Mouse (Mus musculus) stomach, embryonic 15.5 days (tissue): Measurements from ENCODE around the gene B4galnt4. TPM values are rescaled to one million over a fixed set of nuclear protein-coding genes. Genes with fewer than 3 reads are reported as not detected.

Experiments
- ATAC-seq: fragments of 200-750 bp; cut with Nextera tagmentation; 2 replicates; pipeline ENCODE4 v1.8.0; 2017; ENCODE audit warnings: low read depth, moderate number of reproducible peaks, moderate TSS enrichment; ENCODE audit not compliant: insufficient read depth, low FRiP score
- H3K27ac ChIP-seq: fragments of 300-500 bp; sonication (generic); 2 replicates; pipeline ENCODE4 v1.5.1; 2015; ENCODE audit warnings: mild to moderate bottlenecking, inconsistent platforms
- H3K27me3 ChIP-seq: fragments of 300-500 bp; sonication (generic); replicated peaks from 2 replicates; pipeline ENCODE4 v1.6.1; 2015; ENCODE audit warnings: inconsistent platforms
- H3K36me3 ChIP-seq: fragments of 300-500 bp; sonication (generic); 2 replicates; pipeline ENCODE4 v1.6.1; 2015; ENCODE audit warnings: inconsistent platforms
- H3K4me1 ChIP-seq: fragments of 300-500 bp; sonication (generic); 2 replicates; pipeline ENCODE4 v1.6.1; 2015; ENCODE audit warnings: inconsistent platforms
- H3K4me2 ChIP-seq: fragments of 300-500 bp; sonication (generic); 2 replicates; pipeline ENCODE4 v1.6.1; 2015; ENCODE audit warnings: mild to moderate bottlenecking, inconsistent platforms
- H3K4me3 ChIP-seq: fragments of 300-500 bp; sonication (generic); replicated peaks from 2 replicates; pipeline ENCODE4 v1.5.1; 2015; ENCODE audit warnings: inconsistent platforms
- H3K9ac ChIP-seq: fragments of 300-500 bp; sonication (generic); 2 replicates; pipeline ENCODE4 v1.6.1; 2015; ENCODE audit warnings: inconsistent platforms
- H3K9me3 ChIP-seq: fragments of 300-500 bp; sonication (generic); 2 replicates; pipeline ENCODE4 v1.6.1; 2016; ENCODE audit warnings: inconsistent platforms
- WGBS: fragments of 180-500 bp; shearing (Covaris S2); methylation state at CpG from one replicate; pipeline ENCODE4 v1.1.7; 2015; 5-methylcytosine and 5-hydroxymethylcytosine counted together
- polyA plus RNA-seq: library from polyadenylated mRNA; unstranded; fragments of >200 nt; fragmentation: Nextera tagmentation; extraction: Ambion mirVana; gene quantifications from 2 replicates; pipeline ENCODE4 v1.2.1, GENCODE M21; 2015

Gene B4galnt4
- polyA plus RNA-seq, 1 experiment from 2014 or later, result 7.0 TPM

DNA sequence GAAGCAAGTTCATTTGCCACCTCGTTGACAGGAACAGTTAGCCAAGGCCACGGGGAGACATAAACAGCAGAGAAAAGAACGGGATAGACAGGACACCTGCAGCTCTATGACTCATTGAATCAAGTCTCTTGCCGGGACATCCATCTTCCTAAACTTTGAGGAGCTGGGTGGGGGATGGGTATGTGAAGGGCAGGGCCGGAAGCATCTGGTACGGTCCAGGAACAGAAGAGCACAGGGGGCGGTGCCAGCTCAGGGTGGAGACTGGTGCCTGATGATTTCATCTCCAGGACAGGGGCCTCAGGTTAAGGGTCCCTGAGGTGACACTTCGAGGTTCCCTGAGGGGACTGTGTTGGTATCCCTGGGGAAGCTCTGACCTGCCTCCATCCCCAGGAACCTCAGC is 27.0 kb downstream of the B4galnt4 start:
- no peaks in the 10 kb centered on the region; the same call in 1 of the 2 replicates for H3K36me3 ChIP-seq
- H3K9me3 ChIP-seq, result no peaks in the 10 kb centered on the region
- WGBS, result 26% methylated on average over 8 of the region's 8 CpGs
- H3K9ac ChIP-seq, result no peak overlapping the region
- peaks cover 14% of the 10 kb centered on the region; the same call in 1 of the 2 replicates for H3K27me3 ChIP-seq
- H3K4me1 ChIP-seq, result peaks cover 18% of the 10 kb centered on the region; the same call in 1 of the 2 replicates
- H3K4me3 ChIP-seq, result no peak overlapping the region
- H3K27ac ChIP-seq, result no peak overlapping the region
- 0 out of 2 replicates have a peak overlapping the region, but pooled peaks have one; percentile 16 for H3K4me2 ChIP-seq
- ATAC-seq, result no peak

DNA sequence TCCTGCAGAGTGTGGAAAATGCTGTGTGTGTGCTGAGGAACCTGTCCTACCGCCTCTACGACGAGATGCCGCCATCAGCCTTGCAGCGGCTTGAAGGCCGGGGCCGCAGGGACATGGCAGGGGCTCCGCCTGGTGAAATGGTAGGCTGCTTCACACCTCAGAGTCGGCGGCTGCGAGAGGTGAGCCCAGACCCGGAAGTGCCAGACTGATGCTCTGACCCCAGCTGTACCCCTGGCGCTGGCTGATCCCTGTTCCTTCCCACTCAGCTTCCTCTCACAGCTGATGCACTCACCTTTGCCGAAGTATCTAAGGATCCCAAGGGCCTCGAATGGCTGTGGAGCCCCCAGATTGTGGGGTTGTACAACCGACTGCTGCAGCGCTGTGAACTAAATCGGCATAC is 27.6 kb downstream of the B4galnt4 start:
- H3K36me3 ChIP-seq, result no peaks in the 10 kb centered on the region
- no peak overlapping the region for H3K9ac ChIP-seq
- H3K4me2 ChIP-seq, result peak overlapping the region; percentile 16
- peaks cover 14% of the 10 kb centered on the region; the same call in 1 of the 2 replicates for H3K27me3 ChIP-seq
- 15% methylated on average over 18 of the region's 18 CpGs for WGBS
- peaks cover 19% of the 10 kb centered on the region; the same call in 1 of the 2 replicates for H3K4me1 ChIP-seq
- no peaks in the 10 kb centered on the region for H3K9me3 ChIP-seq
- H3K27ac ChIP-seq, result no peak overlapping the region
- no peak for ATAC-seq
- no peak overlapping the region for H3K4me3 ChIP-seq

- Histone ChIP-seq H3K9ac (no peak overlapping the region), H3K27me3 (peaks cover 14% of the 10 kb centered on the region; the same call in 1 of the 2 replicates), H3K9me3 (no peaks in the 10 kb centered on the region), H3K4me1 (peaks cover 19% of the 10 kb centered on the region; the same call in 1 of the 2 replicates), H3K36me3 (no peaks in the 10 kb centered on the region), H3K4me3 (no peak overlapping the region), H3K4me2 (no peak overlapping the region), H3K27ac (peak overlapping the region; percentile 24; the same call in 1 of the 2 replicates)
- 61% methylated on average over 8 of the region's 8 CpGs for WGBS
- no peak for ATAC-seq
Measured at GRCm38 (mm10) chr7:141090228-141090627, 29.3 kb downstream of the B4galnt4 start.

DNA sequence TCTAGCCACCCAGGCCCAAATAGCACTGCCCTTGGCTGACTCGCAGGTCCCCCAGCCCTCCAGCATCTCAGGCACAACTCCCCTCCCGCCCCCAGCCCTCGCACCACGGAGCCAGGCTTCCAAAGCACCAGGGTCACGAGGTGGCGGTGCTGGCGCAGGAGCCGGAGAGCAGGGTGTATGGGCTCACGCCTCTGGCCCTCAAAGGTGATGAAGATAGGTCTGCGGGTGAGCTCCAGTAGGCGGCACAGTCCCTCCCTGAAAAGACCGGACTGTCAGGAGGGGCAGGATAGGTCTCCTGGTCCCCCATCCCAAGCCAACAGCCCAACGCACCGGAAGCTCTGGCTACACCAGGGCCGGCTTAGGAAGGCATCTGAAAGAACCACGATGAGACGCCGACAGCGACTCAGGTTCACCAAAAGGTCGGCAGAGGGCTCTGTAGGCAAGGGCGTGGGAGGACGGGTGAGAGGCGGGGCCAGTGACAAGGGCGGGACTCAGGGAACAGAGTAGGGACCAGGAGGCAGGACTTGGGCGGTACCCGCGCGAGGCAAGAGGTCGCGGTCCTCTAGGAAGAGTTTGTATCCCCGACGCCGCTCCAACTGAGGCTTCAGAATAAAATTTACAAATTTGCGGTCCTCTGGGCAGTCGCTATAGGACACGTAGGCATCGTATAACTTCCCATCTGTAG is 31.3 kb downstream of the B4galnt4 start:
- Histone ChIP-seq H3K27ac (no peak overlapping the region), H3K27me3 (peaks cover 14% of the 10 kb centered on the region; the same call in 1 of the 2 replicates), H3K4me1 (peaks cover 26% of the 10 kb centered on the region; the same call in 1 of the 2 replicates), H3K9me3 (no peaks in the 10 kb centered on the region), H3K36me3 (no peaks in the 10 kb centered on the region), H3K4me3 (peak overlapping the region; percentile 17), H3K9ac (no peak overlapping the region), H3K4me2 (peak overlapping the region; percentile 50)
- ATAC-seq, result peak; percentile 91
- 7% methylated on average over 37 of the region's 37 CpGs for WGBS

DNA sequence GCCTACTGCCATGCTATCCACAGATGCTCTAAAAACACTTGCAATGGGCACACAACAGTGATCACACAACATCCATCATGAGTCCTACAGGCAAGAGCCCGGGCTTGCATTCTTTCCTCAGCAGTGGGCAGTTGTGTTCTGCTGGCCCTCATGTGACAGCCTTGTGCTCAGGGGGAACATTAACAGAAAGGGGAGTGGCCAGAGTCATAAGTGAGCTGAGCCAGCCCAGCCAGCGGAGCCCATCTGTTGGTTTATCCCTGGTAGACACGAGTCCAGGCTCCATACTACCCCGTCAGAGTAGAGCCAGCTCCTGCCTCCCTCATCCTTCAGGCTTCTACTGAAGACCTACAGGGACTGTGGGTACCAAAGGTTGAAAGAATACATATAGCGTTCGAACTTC is 33.0 kb downstream of the B4galnt4 start:
- Histone ChIP-seq H3K9ac (no peak overlapping the region), H3K4me3 (no peak overlapping the region), H3K4me1 (peaks cover 19% of the 10 kb centered on the region; the same call in 1 of the 2 replicates), H3K36me3 (no peaks in the 10 kb centered on the region), H3K27me3 (peaks cover 5% of the 10 kb centered on the region; the same call in 1 of the 2 replicates), H3K4me2 (no peak overlapping the region), H3K9me3 (no peaks in the 10 kb centered on the region), H3K27ac (no peak overlapping the region)
- 77% methylated on average over 6 of the region's 6 CpGs for WGBS
- no peak for ATAC-seq

- H3K4me1 ChIP-seq, result peaks cover 22% of the 10 kb centered on the region; the same call in 1 of the 2 replicates
- no peaks in the 10 kb centered on the region for H3K36me3 ChIP-seq
- no peak overlapping the region for H3K9ac ChIP-seq
- H3K4me2 ChIP-seq, result no peak overlapping the region
- H3K9me3 ChIP-seq, result no peaks in the 10 kb centered on the region
- no peak overlapping the region for H3K4me3 ChIP-seq
- 55% methylated on average over 15 of the region's 15 CpGs for WGBS
- no peak for ATAC-seq
- H3K27ac ChIP-seq, result no peak overlapping the region
- peaks cover 3% of the 10 kb centered on the region; the same call in 1 of the 2 replicates for H3K27me3 ChIP-seq
Measured at GRCm38 (mm10) chr7:141094487-141095205, 33.7 kb downstream of the B4galnt4 start.

- H3K9me3 ChIP-seq, result no peaks in the 10 kb centered on the region
- H3K27me3 ChIP-seq, result peaks cover 5% of the 10 kb centered on the region; the same call in 1 of the 2 replicates
- WGBS, result 81% methylated on average over 6 of the region's 6 CpGs
- peaks cover 30% of the 10 kb centered on the region for H3K4me1 ChIP-seq
- H3K4me2 ChIP-seq, result no peak overlapping the region
- no peak overlapping the region for H3K9ac ChIP-seq
- H3K27ac ChIP-seq, result peak overlapping the region; percentile 40; the same call in 1 of the 2 replicates
- ATAC-seq, result no peak
- no peak overlapping the region; the same call in 1 of the 2 replicates for H3K4me3 ChIP-seq
- H3K36me3 ChIP-seq, result no peaks in the 10 kb centered on the region
Measured at GRCm38 (mm10) chr7:141096021-141096420, 35.1 kb downstream of the B4galnt4 start.

GRCm38 (mm10) chr7:141096649-141097056 is 35.7 kb downstream of the B4galnt4 start:
- Histone ChIP-seq H3K4me1 (peaks cover 30% of the 10 kb centered on the region), H3K9ac (no peak overlapping the region), H3K27me3 (peaks cover 5% of the 10 kb centered on the region; the same call in 1 of the 2 replicates), H3K4me3 (no peak overlapping the region; the same call in 1 of the 2 replicates), H3K4me2 (0 out of 2 replicates have a peak overlapping the region, but pooled peaks have one; percentile 21), H3K27ac (peak overlapping the region; percentile 40; the same call in 1 of the 2 replicates), H3K36me3 (no peaks in the 10 kb centered on the region), H3K9me3 (no peaks in the 10 kb centered on the region)
- 31% methylated on average over 6 of the region's 6 CpGs for WGBS
- ATAC-seq, result peak; percentile 25; the same call in 1 of the 2 replicates

- Histone ChIP-seq H3K4me1 (peaks cover 27% of the 10 kb centered on the region), H3K27ac (peak overlapping the region; percentile 40; the same call in 1 of the 2 replicates), H3K4me3 (no peak overlapping the region), H3K9ac (no peak overlapping the region), H3K4me2 (no peak overlapping the region), H3K36me3 (no peaks in the 10 kb centered on the region), H3K27me3 (peaks cover 5% of the 10 kb centered on the region; the same call in 1 of the 2 replicates), H3K9me3 (no peaks in the 10 kb centered on the region)
- WGBS, result 71% methylated on average over 5 of the region's 5 CpGs
- no peak for ATAC-seq
Measured at GRCm38 (mm10) chr7:141097177-141097576, 36.3 kb downstream of the B4galnt4 start.

GRCm38 (mm10) chr7:141099911-141100691 is 39.2 kb downstream of the B4galnt4 start, which contains the start of gene Sigirr:
TSS of gene Sigirr (minus strand) at chr7:141100572.
- peaks cover 5% of the 10 kb centered on the region; the same call in 1 of the 2 replicates for H3K27me3 ChIP-seq
- peak within 1 kb of the TSS; percentile 90 for H3K4me2 ChIP-seq
- under 1% methylated on average over 56 of the region's 56 CpGs for WGBS
- ATAC-seq, result peak; percentile 76
- H3K4me1 ChIP-seq, result peaks cover 18% of the 10 kb centered on the region
- H3K9ac ChIP-seq, result peak within 1 kb of the TSS; percentile 29
- no peaks in the 10 kb centered on the region for H3K36me3 ChIP-seq
- peak within 1 kb of the TSS; percentile 85 for H3K27ac ChIP-seq
- no peaks in the 10 kb centered on the region for H3K9me3 ChIP-seq
- H3K4me3 ChIP-seq, result peak within 1 kb of the TSS; percentile 48

DNA sequence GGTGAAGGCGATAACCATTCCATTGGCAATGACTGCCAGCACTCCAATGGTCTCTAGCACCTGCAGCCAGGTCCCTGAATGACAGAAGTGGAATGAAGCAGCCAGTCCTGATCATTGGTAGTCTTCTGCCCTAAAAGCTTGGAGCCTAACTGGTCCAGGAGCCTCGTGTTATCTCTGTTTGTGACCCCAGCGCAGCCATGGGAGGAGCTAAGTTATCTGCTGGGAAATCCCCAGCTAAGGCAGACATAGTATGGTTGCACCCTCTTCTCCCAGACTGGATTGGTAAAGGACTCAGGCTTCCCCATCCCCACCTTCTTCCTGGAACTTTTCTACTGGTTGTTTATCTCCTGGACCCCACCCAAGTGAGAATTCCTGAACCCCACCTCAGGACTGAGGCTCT is 42.3 kb downstream of the B4galnt4 start:
- WGBS, result 59% methylated on average over 3 of the region's 3 CpGs
- H3K4me3 ChIP-seq, result no peak overlapping the region
- H3K9ac ChIP-seq, result no peak overlapping the region
- no peaks in the 10 kb centered on the region for H3K9me3 ChIP-seq
- no peak overlapping the region for H3K27ac ChIP-seq
- peaks cover 11% of the 10 kb centered on the region; the same call in 1 of the 2 replicates for H3K4me1 ChIP-seq
- no peak for ATAC-seq
- H3K27me3 ChIP-seq, result peaks cover 5% of the 10 kb centered on the region; the same call in 1 of the 2 replicates
- H3K4me2 ChIP-seq, result no peak overlapping the region
- no peaks in the 10 kb centered on the region for H3K36me3 ChIP-seq
